Mouse (Mus musculus): ENCODE data around the gene Acsbg2.

DNA sequence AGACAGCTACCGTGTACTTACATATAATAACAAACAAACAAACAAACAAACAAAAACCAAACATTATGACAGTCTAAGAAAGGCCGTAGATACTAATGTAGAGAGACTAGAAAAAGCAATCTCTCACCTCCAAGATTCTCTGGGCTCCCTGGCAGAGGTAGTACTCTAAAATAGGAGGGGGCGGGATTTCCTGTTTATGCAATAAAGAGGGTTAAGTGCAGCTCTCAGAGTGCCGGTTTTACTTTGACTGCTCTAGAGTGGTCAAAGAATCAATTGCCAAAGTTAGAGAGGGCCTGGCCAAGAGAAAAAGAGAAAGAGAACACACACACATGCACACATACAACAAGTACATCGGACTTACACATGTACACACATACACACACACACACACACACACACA is 32.1 kb downstream of the Acsbg2 start:
- TF ChIP-seq POLR2A (IDR thresholded peaks at IDR 0.05; ENCODE audit: insufficient read depth, low read depth, low read length) (no peak), CTCF (IDR thresholded peaks at IDR 0.05) (no peak), EP300 (IDR thresholded peaks at IDR 0.05; ENCODE audit: insufficient read depth, low read depth, low read length) (no peak)

Data from heart, adult 2 months (tissue).